Mouse (Mus musculus): ENCODE results near the gene Hspa8. TPM values are rescaled to one million over a fixed set of nuclear protein-coding genes. Genes with fewer than 3 reads are reported as not detected.
"Not testable (repeated sequence)": the region's sequence is repeated elsewhere in the genome, so short reads cannot be mapped to it uniquely, and the experiment has no call there.

The Hspa8 gene
- polyA plus RNA-seq, 1 experiment, result 66.6 TPM

DNA sequence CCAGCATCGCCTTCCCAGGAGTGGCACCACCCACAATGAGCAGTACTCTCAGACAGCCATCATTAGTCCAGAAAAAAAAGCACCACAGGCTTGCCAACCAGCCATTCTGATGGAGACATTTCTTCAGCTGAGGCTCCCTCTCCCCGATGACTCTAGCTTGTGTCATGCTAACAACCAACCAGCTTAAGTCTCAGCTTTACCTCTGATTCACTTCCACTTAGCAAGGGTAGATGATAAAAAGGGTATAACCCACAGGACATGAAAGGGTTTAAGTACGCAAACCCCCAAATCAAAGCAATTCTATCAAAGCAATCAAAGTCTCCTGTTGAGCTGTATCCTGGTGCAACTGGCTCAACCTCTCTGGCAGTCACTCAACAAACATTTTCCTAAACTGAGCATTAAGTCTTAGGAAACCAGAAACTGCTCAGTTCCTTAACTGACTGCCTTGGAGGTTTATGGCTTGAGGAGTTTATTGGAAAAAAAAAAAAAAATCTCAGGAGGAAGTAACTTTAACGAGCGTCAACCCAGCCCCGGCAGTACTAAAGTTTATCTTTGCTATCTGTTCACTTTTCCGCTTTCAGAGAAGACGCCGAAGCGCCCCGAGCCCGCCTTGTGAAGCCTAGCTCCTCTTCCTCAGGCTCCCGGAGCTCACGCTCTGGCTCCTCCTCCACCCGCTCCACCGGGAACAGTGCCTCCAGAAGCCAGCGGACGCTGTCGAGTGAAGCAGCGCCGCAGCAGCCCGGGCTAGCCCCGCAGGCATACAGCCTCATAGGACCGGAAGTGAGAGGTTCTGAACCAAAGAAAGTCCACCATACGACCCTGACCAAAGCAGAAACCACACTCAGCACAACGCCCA lies 18.8 kb upstream of the Hspa8 start:
- Histone ChIP-seq H3K4me1 (ENCODE audit: control insufficient read depth) (peaks cover 2% of the 10 kb centered on the region; the same call in 1 of the 2 replicates), H3K36me3 (ENCODE audit: control insufficient read depth) (no peaks in the 10 kb centered on the region), H3K4me3 (replicated peaks) (no peak overlapping the region), H3K27me3 (ENCODE audit: control insufficient read depth) (peaks cover 46% of the 10 kb centered on the region), H3K9me3 (ENCODE audit: control insufficient read depth, low read length) (no peaks in the 10 kb centered on the region)
- TF ChIP-seq GATA1 (IDR thresholded peaks at IDR 0.05; ENCODE audit: low read length), result no peak
- TF ChIP-seq TAL1 (IDR thresholded peaks at IDR 0.05; ENCODE audit: low read length), result no peak

GRCm38 (mm10) chr9:40783641-40784373 lies 17.0 kb upstream of the Hspa8 start:
- peaks cover 2% of the 10 kb centered on the region; the same call in 1 of the 2 replicates for H3K4me1 ChIP-seq (ENCODE audit: control insufficient read depth)
- H3K4me3 ChIP-seq (replicated peaks), result no peak overlapping the region
- no peaks in the 10 kb centered on the region for H3K36me3 ChIP-seq (ENCODE audit: control insufficient read depth)
- no peaks in the 10 kb centered on the region for H3K9me3 ChIP-seq (ENCODE audit: control insufficient read depth, low read length)
- no peak for TF ChIP-seq GATA1 (IDR thresholded peaks at IDR 0.05; ENCODE audit: low read length)
- TF ChIP-seq TAL1 (IDR thresholded peaks at IDR 0.05; ENCODE audit: low read length), result no peak
- peaks cover 46% of the 10 kb centered on the region for H3K27me3 ChIP-seq (ENCODE audit: control insufficient read depth)

DNA sequence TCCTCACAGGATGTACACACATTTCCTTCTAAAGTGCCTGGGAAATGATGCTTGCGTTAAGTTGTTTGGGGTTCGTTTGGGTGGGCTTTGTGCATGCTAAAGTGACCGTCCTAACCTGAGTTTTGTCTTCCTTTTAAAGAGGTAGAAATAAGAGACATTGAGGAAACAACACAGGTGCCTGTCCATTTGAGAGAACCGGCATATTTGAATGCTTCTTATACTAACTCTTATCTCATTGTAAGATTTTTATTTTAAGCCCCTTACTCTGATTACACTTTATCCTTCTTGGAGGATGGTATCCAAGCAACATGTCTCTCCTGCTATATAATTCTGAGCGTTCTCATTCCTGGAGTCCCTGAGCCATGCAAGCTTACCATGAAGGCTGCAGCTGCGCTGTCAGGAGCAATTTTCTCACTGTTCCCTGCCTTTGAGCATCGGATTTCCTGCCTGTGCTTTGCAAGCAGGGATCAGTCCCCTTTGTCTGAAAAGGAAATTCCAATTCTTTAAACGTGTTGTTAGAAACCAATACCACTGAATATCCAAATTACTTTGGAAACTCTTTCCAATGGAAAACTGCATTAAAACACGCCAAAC lies 16.3 kb upstream of the Hspa8 start:
- H3K9me3 ChIP-seq (ENCODE audit: control insufficient read depth, low read length), result no peaks in the 10 kb centered on the region
- H3K27me3 ChIP-seq (ENCODE audit: control insufficient read depth), result peaks cover 46% of the 10 kb centered on the region
- H3K4me3 ChIP-seq (replicated peaks), result no peak overlapping the region
- TF ChIP-seq TAL1 (IDR thresholded peaks at IDR 0.05; ENCODE audit: low read length) (no peak), GATA1 (IDR thresholded peaks at IDR 0.05; ENCODE audit: low read length) (no peak)
- H3K36me3 ChIP-seq (ENCODE audit: control insufficient read depth), result no peaks in the 10 kb centered on the region
- peaks cover 2% of the 10 kb centered on the region; the same call in 1 of the 2 replicates for H3K4me1 ChIP-seq (ENCODE audit: control insufficient read depth)

GRCm38 (mm10) chr9:40785452-40785851 lies 15.3 kb upstream of the Hspa8 start:
- Histone ChIP-seq H3K27me3 (ENCODE audit: control insufficient read depth) (peaks cover 42% of the 10 kb centered on the region), H3K4me3 (replicated peaks) (no peak overlapping the region), H3K4me1 (ENCODE audit: control insufficient read depth) (peaks cover 2% of the 10 kb centered on the region; the same call in 1 of the 2 replicates), H3K9me3 (ENCODE audit: control insufficient read depth, low read length) (no peaks in the 10 kb centered on the region), H3K36me3 (ENCODE audit: control insufficient read depth) (no peaks in the 10 kb centered on the region)
- TF ChIP-seq TAL1 (IDR thresholded peaks at IDR 0.05; ENCODE audit: low read length), result no peak
- TF ChIP-seq GATA1 (IDR thresholded peaks at IDR 0.05; ENCODE audit: low read length), result no peak

DNA sequence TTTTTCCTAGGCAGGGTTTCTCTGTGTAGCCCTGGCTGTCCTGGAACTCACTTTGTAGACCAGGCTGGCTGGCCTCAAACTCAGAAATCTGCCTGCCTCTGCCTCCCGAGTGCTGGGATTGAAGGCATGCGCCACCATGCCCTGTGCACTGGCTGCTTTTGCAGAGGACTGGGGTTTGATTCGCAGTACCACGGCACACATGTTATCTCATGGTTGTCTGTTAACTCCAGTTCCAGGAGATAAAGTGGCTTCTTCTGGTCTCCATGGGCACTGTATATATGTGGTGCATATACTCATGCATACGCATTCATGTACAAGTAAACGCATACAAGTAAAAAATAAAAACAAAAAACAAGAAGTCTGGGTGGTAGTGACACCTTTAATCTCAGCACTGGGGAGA lies 14.0 kb upstream of the Hspa8 start:
- not testable (repeated sequence) for H3K36me3 ChIP-seq (ENCODE audit: control insufficient read depth); H3K4me3 ChIP-seq (replicated peaks); H3K4me1 ChIP-seq (ENCODE audit: control insufficient read depth); H3K9me3 ChIP-seq (ENCODE audit: control insufficient read depth, low read length)
- peaks cover 31% of the 10 kb centered on the region for H3K27me3 ChIP-seq (ENCODE audit: control insufficient read depth)

DNA sequence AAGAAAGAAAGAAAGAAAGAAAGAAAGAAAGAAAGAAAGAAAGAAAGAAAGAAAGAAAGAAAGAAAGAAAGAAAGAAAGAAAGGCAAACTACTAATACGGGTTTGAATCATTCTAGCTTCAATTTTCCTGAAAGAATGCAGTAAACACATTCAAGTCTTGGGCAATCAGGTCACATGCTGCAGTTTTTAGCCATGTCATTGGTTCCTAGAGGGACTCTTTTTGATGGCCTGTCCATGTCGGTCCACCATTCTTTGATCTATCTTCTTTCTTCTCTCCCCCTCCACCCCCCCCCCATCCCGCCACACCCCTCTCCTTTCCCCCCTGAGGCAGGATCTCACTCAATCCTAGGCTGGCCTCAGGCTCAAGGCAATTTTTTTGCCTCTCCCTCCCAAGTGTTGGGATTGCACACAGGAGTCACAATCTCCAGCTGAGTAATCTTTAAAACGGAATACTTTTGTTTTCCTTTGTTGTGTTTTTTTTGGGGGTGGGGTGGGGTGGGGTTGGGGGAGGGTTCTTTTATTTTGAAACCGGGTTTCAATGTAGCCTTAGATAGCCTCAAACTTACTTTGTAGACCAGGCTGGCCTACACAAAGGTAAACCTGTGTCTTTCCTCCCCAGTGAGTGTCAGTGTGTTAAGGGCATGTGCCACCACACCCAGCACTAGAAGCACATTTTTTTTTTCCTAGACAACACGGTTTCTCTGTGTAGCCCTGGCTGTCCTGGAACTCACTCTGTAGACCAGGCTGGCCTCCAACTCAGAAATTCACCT lies 8.7 kb upstream of the Hspa8 start:
- no peak overlapping the region for H3K4me3 ChIP-seq (replicated peaks)
- H3K36me3 ChIP-seq (ENCODE audit: control insufficient read depth), result no peaks in the 10 kb centered on the region
- H3K4me1 ChIP-seq (ENCODE audit: control insufficient read depth), result no peaks in the 10 kb centered on the region
- H3K27me3 ChIP-seq (ENCODE audit: control insufficient read depth), result peaks cover 2% of the 10 kb centered on the region; the same call in 1 of the 2 replicates
- no peaks in the 10 kb centered on the region for H3K9me3 ChIP-seq (ENCODE audit: control insufficient read depth, low read length)
- TF ChIP-seq GATA1 (IDR thresholded peaks at IDR 0.05; ENCODE audit: low read length) (no peak), TAL1 (IDR thresholded peaks at IDR 0.05; ENCODE audit: low read length) (no peak)

DNA sequence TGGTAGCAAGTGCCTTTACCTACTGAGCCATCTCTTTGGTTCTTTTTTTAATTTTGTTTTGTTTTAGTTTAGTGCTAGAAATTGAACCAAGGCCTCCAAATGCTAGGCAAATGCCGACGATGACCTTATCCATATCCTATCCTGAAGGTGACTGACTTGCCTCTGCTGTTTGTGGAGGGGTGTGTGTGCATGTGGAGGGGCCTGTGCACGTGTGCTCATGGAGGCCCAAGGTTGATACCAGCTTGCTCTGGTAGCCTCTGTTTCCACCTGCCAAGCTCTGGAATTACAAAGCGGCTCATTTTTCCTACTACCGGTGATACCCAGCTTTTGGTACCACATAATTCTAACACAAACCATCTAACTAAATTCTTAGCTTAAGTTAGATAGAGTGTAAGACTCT lies 7.2 kb upstream of the Hspa8 start:
- no peaks in the 10 kb centered on the region for H3K9me3 ChIP-seq (ENCODE audit: control insufficient read depth, low read length)
- H3K4me1 ChIP-seq (ENCODE audit: control insufficient read depth), result peaks cover 5% of the 10 kb centered on the region
- TF ChIP-seq GATA1 (IDR thresholded peaks at IDR 0.05; ENCODE audit: low read length) (no peak), TAL1 (IDR thresholded peaks at IDR 0.05; ENCODE audit: low read length) (no peak)
- H3K4me3 ChIP-seq (replicated peaks), result no peak overlapping the region
- no peaks in the 10 kb centered on the region for H3K36me3 ChIP-seq (ENCODE audit: control insufficient read depth)
- H3K27me3 ChIP-seq (ENCODE audit: control insufficient read depth), result peaks cover 2% of the 10 kb centered on the region; the same call in 1 of the 2 replicates

GRCm38 (mm10) chr9:40794251-40794650 lies 6.5 kb upstream of the Hspa8 start:
- peaks cover 12% of the 10 kb centered on the region for H3K4me1 ChIP-seq (ENCODE audit: control insufficient read depth)
- no peaks in the 10 kb centered on the region for H3K36me3 ChIP-seq (ENCODE audit: control insufficient read depth)
- H3K27me3 ChIP-seq (ENCODE audit: control insufficient read depth), result peaks cover 2% of the 10 kb centered on the region; the same call in 1 of the 2 replicates
- TF ChIP-seq TAL1 (IDR thresholded peaks at IDR 0.05; ENCODE audit: low read length) (no peak), GATA1 (IDR thresholded peaks at IDR 0.05; ENCODE audit: low read length) (no peak)
- no peak overlapping the region for H3K4me3 ChIP-seq (replicated peaks)
- no peaks in the 10 kb centered on the region for H3K9me3 ChIP-seq (ENCODE audit: control insufficient read depth, low read length)
